Mouse (Mus musculus) heart, postnatal 0 days (tissue): ENCODE measurements around the gene Unc5a.

Source experiments
- CTCF ChIP-seq: IDR thresholded peaks from 2 replicates; pipeline ENCODE4 v1.5.1; 2016; ENCODE audit warnings: antibody characterized with exemption, control low read depth, low read depth
- EP300 ChIP-seq: IDR thresholded peaks from 2 replicates; pipeline ENCODE4 v1.6.1; 2016; ENCODE audit warnings: antibody characterized with exemption, low read depth

DNA sequence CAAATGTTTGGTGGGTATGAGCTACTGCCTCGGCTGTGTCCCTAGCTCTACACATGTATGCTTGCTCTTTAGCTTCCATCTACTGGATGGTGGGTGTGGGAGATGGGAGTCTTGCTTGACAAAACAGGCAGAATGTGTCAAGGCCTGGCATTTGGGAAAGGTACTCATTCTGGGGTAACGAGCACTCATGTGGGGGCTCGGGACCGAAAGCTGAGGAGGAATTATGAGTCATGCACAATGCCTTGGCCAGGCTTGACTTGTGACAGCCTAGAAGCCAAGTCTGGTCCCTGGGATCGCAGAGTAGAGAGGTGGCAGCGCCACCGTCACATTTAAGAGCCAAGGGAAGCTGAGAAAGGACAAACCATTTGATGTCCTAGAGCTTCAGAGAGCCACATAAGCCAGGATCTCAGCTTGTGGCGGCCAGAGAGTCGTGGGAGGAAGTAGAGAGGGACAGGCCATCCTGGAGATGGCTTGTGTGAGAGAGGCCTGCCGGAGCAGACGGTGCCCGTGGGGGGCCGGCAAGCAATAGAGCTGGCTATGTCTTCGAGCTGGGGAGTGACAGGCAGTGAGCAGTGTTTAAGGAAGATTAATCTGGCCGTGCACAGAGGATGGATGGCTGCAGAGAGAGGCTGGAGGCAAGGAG, 10.0 kb downstream of the Unc5a start:
- no peak for TF ChIP-seq CTCF
- TF ChIP-seq EP300: no peak
